Mouse (Mus musculus) liver, postnatal 0 days (tissue): Measurements from ENCODE around the gene Gsg1l.

ENCODE experiments used
- CTCF ChIP-seq: sonication (generic); IDR thresholded peaks from 2 replicates; pipeline ENCODE4 v1.5.1; 2016; ENCODE audit warnings: antibody characterized with exemption, low read depth
- EP300 ChIP-seq: IDR thresholded peaks from 2 replicates; pipeline ENCODE4 v1.6.1; 2016; ENCODE audit warnings: antibody characterized with exemption, low read depth, mild to moderate bottlenecking

DNA sequence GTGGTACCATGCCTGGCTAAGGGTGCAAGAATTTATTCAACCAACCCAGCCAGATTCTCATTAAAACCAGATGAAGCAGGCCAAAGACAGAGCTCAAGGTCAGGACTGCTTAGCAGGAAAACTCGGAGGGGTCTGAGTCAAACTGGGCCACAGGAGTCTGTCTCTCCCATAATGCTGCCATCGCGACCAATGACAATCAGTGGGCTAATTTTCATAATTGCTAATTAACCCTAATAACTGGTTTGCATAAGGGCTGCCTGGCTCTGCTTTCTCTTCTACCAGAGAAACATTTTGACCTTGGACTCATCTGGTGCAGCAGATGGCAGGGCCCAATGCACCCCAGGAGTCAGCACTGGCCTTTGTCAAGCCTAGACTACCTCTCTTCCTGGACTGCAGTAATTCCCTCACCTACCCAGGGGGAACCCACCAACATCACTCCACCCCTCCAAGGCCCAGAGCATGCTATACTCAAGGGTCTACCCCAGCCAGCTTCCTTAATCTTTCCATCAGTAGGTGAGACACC is 127.8 kb downstream of the Gsg1l start:
- TF ChIP-seq CTCF (no peak), EP300 (no peak)
